Mouse (Mus musculus): ENCODE measurements around the gene Tipin. TPM values are rescaled to one million over a fixed set of nuclear protein-coding genes. Genes with fewer than 3 reads are reported as not detected.

Gene Tipin
- total and polyA plus RNA-seq, 2 experiments: 1.4 to 5.7 TPM

- no peak overlapping the region for H3K27ac ChIP-seq (replicated peaks; ENCODE audit: insufficient read depth, low read depth, low read length)
- no peaks in the 10 kb centered on the region for H3K27me3 ChIP-seq (ENCODE audit: control insufficient read depth, insufficient read depth, low read length)
- H3K79me2 ChIP-seq (ENCODE audit: control insufficient read depth, insufficient read depth, low read length): no peaks in the 10 kb centered on the region
- H3K9ac ChIP-seq (ENCODE audit: low read depth, low read length): no peak overlapping the region
- whole genome bisulfite sequencing: 94% methylated on average over 6 of the region's 6 CpGs
- no peak overlapping the region for H3K4me3 ChIP-seq (ENCODE audit: insufficient read depth, low read depth, low read length)
- H3K36me3 ChIP-seq (ENCODE audit: control insufficient read depth, insufficient read depth, low read length): peaks cover 37% of the 10 kb centered on the region
- DNase-seq (ENCODE audit: extremely low read depth, low read depth, low spot score): no peak
- TF ChIP-seq POLR2A (IDR thresholded peaks at IDR 0.05; ENCODE audit: extremely low read depth, insufficient read depth, low read length): no peak
- TF ChIP-seq CTCF (IDR thresholded peaks at IDR 0.05; ENCODE audit: low read depth, low read length): no peak
- H3K4me1 ChIP-seq (ENCODE audit: control insufficient read depth, insufficient read depth, low read length): no peaks in the 10 kb centered on the region
Observed at GRCm38 (mm10) chr9:64314696-64315095, 33.3 kb downstream of the Tipin start.

GRCm38 (mm10) chr9:64316986-64317385 is 35.6 kb downstream of the Tipin start:
- H3K36me3 ChIP-seq (ENCODE audit: control insufficient read depth, insufficient read depth, low read length): peaks cover 34% of the 10 kb centered on the region
- no peaks in the 10 kb centered on the region for H3K79me2 ChIP-seq (ENCODE audit: control insufficient read depth, insufficient read depth, low read length)
- DNase-seq (ENCODE audit: extremely low read depth, low read depth, low spot score): no peak
- H3K9ac ChIP-seq (ENCODE audit: low read depth, low read length): no peak overlapping the region
- no peak overlapping the region for H3K27ac ChIP-seq (replicated peaks; ENCODE audit: insufficient read depth, low read depth, low read length)
- no peak overlapping the region for H3K4me3 ChIP-seq (ENCODE audit: insufficient read depth, low read depth, low read length)
- H3K27me3 ChIP-seq (ENCODE audit: control insufficient read depth, insufficient read depth, low read length): no peaks in the 10 kb centered on the region
- TF ChIP-seq POLR2A (IDR thresholded peaks at IDR 0.05; ENCODE audit: extremely low read depth, insufficient read depth, low read length) (no peak), CTCF (IDR thresholded peaks at IDR 0.05; ENCODE audit: low read depth, low read length) (no peak)
- 99% methylated on average over 5 of the region's 5 CpGs for WGBS
- H3K4me1 ChIP-seq (ENCODE audit: control insufficient read depth, insufficient read depth, low read length): no peaks in the 10 kb centered on the region

GRCm38 (mm10) chr9:64323976-64324375 is 42.6 kb downstream of the Tipin start:
- TF ChIP-seq POLR2A (IDR thresholded peaks at IDR 0.05; ENCODE audit: extremely low read depth, insufficient read depth, low read length) (no peak), CTCF (IDR thresholded peaks at IDR 0.05; ENCODE audit: low read depth, low read length) (no peak)
- no peaks in the 10 kb centered on the region for H3K79me2 ChIP-seq (ENCODE audit: control insufficient read depth, insufficient read depth, low read length)
- no peak overlapping the region for H3K27ac ChIP-seq (replicated peaks; ENCODE audit: insufficient read depth, low read depth, low read length)
- no peaks in the 10 kb centered on the region for H3K4me1 ChIP-seq (ENCODE audit: control insufficient read depth, insufficient read depth, low read length)
- DNase-seq (ENCODE audit: extremely low read depth, low read depth, low spot score): no peak
- peaks cover 19% of the 10 kb centered on the region for H3K36me3 ChIP-seq (ENCODE audit: control insufficient read depth, insufficient read depth, low read length)
- H3K27me3 ChIP-seq (ENCODE audit: control insufficient read depth, insufficient read depth, low read length): no peaks in the 10 kb centered on the region
- 97% methylated on average over 7 of the region's 7 CpGs for WGBS
- no peak overlapping the region for H3K4me3 ChIP-seq (ENCODE audit: insufficient read depth, low read depth, low read length)
- H3K9ac ChIP-seq (ENCODE audit: low read depth, low read length): no peak overlapping the region

GRCm38 (mm10) chr9:64335825-64336224 is 54.4 kb downstream of the Tipin start:
- 93% methylated on average over 6 of the region's 6 CpGs for WGBS
- no peak overlapping the region for H3K4me3 ChIP-seq (ENCODE audit: insufficient read depth, low read depth, low read length)
- no peak overlapping the region for H3K27ac ChIP-seq (replicated peaks; ENCODE audit: insufficient read depth, low read depth, low read length)
- H3K9ac ChIP-seq (ENCODE audit: low read depth, low read length): no peak overlapping the region
- no peaks in the 10 kb centered on the region; the same call in 1 of the 2 replicates for H3K79me2 ChIP-seq (ENCODE audit: control insufficient read depth, insufficient read depth, low read length)
- TF ChIP-seq CTCF (IDR thresholded peaks at IDR 0.05; ENCODE audit: low read depth, low read length) (no peak), POLR2A (IDR thresholded peaks at IDR 0.05; ENCODE audit: extremely low read depth, insufficient read depth, low read length) (no peak)
- DNase-seq (ENCODE audit: extremely low read depth, low read depth, low spot score): no peak
- peaks cover 5% of the 10 kb centered on the region for H3K4me1 ChIP-seq (ENCODE audit: control insufficient read depth, insufficient read depth, low read length)
- no peaks in the 10 kb centered on the region for H3K27me3 ChIP-seq (ENCODE audit: control insufficient read depth, insufficient read depth, low read length)
- peaks cover 8% of the 10 kb centered on the region; the same call in 1 of the 2 replicates for H3K36me3 ChIP-seq (ENCODE audit: control insufficient read depth, insufficient read depth, low read length)

GRCm38 (mm10) chr9:64339361-64339760 is 58.0 kb downstream of the Tipin start:
- Histone ChIP-seq H3K79me2 (ENCODE audit: control insufficient read depth, insufficient read depth, low read length) (no peaks in the 10 kb centered on the region), H3K4me3 (ENCODE audit: insufficient read depth, low read depth, low read length) (no peak overlapping the region), H3K27ac (replicated peaks; ENCODE audit: insufficient read depth, low read depth, low read length) (no peak overlapping the region), H3K4me1 (ENCODE audit: control insufficient read depth, insufficient read depth, low read length) (peaks cover 5% of the 10 kb centered on the region), H3K27me3 (ENCODE audit: control insufficient read depth, insufficient read depth, low read length) (no peaks in the 10 kb centered on the region), H3K36me3 (ENCODE audit: control insufficient read depth, insufficient read depth, low read length) (peaks cover 7% of the 10 kb centered on the region; the same call in 1 of the 2 replicates), H3K9ac (ENCODE audit: low read depth, low read length) (no peak overlapping the region)
- 74% methylated on average over 8 of the region's 8 CpGs for WGBS
- no peak for DNase-seq (ENCODE audit: extremely low read depth, low read depth, low spot score)
- TF ChIP-seq POLR2A (IDR thresholded peaks at IDR 0.05; ENCODE audit: extremely low read depth, insufficient read depth, low read length) (no peak), CTCF (IDR thresholded peaks at IDR 0.05; ENCODE audit: low read depth, low read length) (no peak)

- peaks cover 6% of the 10 kb centered on the region; the same call in 1 of the 2 replicates for H3K36me3 ChIP-seq (ENCODE audit: control insufficient read depth, insufficient read depth, low read length)
- no peaks in the 10 kb centered on the region for H3K27me3 ChIP-seq (ENCODE audit: control insufficient read depth, insufficient read depth, low read length)
- TF ChIP-seq CTCF (IDR thresholded peaks at IDR 0.05; ENCODE audit: low read depth, low read length): 0 out of 2 replicates have a peak, but pooled peaks have one; percentile 8
- 0 out of 2 replicates have a peak, but pooled peaks have one; percentile 8 for TF ChIP-seq POLR2A (IDR thresholded peaks at IDR 0.05; ENCODE audit: extremely low read depth, insufficient read depth, low read length)
- H3K79me2 ChIP-seq (ENCODE audit: control insufficient read depth, insufficient read depth, low read length): no peaks in the 10 kb centered on the region
- peak; percentile 71 for DNase-seq (ENCODE audit: extremely low read depth, low read depth, low spot score)
- peak overlapping the region; percentile 93 for H3K27ac ChIP-seq (replicated peaks; ENCODE audit: insufficient read depth, low read depth, low read length)
- peak overlapping the region; percentile 98 for H3K9ac ChIP-seq (ENCODE audit: low read depth, low read length)
- peaks cover 5% of the 10 kb centered on the region for H3K4me1 ChIP-seq (ENCODE audit: control insufficient read depth, insufficient read depth, low read length)
- H3K4me3 ChIP-seq (ENCODE audit: insufficient read depth, low read depth, low read length): peak overlapping the region; percentile 89
- WGBS: under 1% methylated on average over 85 of the region's 85 CpGs
Observed at GRCm38 (mm10) chr9:64340351-64341253, 59.2 kb downstream of the Tipin start.
